Mouse (Mus musculus) bone marrow, adult 2 months (tissue): ENCODE data around the gene Iqck. TPM values are rescaled to one million over a fixed set of nuclear protein-coding genes. Genes with fewer than 3 reads are reported as not detected.

Source experiments
- H3K27ac ChIP-seq: fragments of 200-500 bp; 2 replicates; pipeline ENCODE4 v1.5.1; 2012; ENCODE audit warnings: low read depth, mild to moderate bottlenecking, control low read depth, inconsistent platforms, low read length; ENCODE audit not compliant: control insufficient read depth, poor library complexity, insufficient read depth
- H3K4me1 ChIP-seq: fragments of 200-500 bp; 2 replicates; pipeline ENCODE4 v1.6.1; 2011; ENCODE audit warnings: low read length; ENCODE audit not compliant: control insufficient read depth, insufficient read depth
- H3K4me3 ChIP-seq: fragments of 200-500 bp; replicated peaks from 2 replicates; pipeline ENCODE3; 2011; ENCODE audit warnings: mild to moderate bottlenecking, low read depth, low read length, control low read depth; ENCODE audit not compliant: control insufficient read depth
- CTCF ChIP-seq: fragments of 200-500 bp; IDR thresholded peaks from 2 replicates; pipeline ENCODE4 v1.5.1; 2011; ENCODE audit warnings: low read length, control low read depth; ENCODE audit not compliant: control insufficient read depth, insufficient read depth
- POLR2A ChIP-seq: fragments of 200-500 bp; IDR thresholded peaks from 2 replicates; pipeline ENCODE4 v1.6.1; 2011; ENCODE audit warnings: low read depth, mild to moderate bottlenecking, control low read depth, low read length, borderline replicate concordance; ENCODE audit not compliant: control insufficient read depth
- WGBS: fragments of 180-500 bp; shearing (Covaris S2); methylation state at CpG from one replicate; pipeline ENCODE4 v1.1.7; 2018; 5-methylcytosine and 5-hydroxymethylcytosine counted together
- polyA plus RNA-seq: library from polyadenylated mRNA; stranded (reverse); fragments of >200 nt; gene quantifications from 2 replicates; pipeline ENCODE4 v1.2.4, GENCODE M21; 2011; ENCODE audit warnings: low replicate concordance; ENCODE audit not compliant: missing spikeins, insufficient read depth, insufficient read length

Iqck gene
- polyA plus RNA-seq, 1 experiment: not detected

- TF ChIP-seq CTCF: no peak
- TF ChIP-seq POLR2A: no peak
- H3K27ac ChIP-seq: no peak overlapping the region
- WGBS: 49% methylated on average over 3 of the region's 3 CpGs
- no peak overlapping the region for H3K4me3 ChIP-seq
- H3K4me1 ChIP-seq: no peaks in the 10 kb centered on the region
These were observed 120.3 kb downstream of the Iqck start for GRCm38 (mm10) chr7:118975837-118976236.

GRCm38 (mm10) chr7:118976414-118977166, 121.0 kb downstream of the Iqck start:
- Histone ChIP-seq H3K4me1 (no peaks in the 10 kb centered on the region), H3K4me3 (no peak overlapping the region), H3K27ac (no peak overlapping the region)
- TF ChIP-seq CTCF: no peak
- TF ChIP-seq POLR2A: no peak
- 7% methylated on average over 14 of the region's 14 CpGs for WGBS

GRCm38 (mm10) chr7:118977167-118977543, 121.6 kb downstream of the Iqck start:
- no peak overlapping the region for H3K27ac ChIP-seq
- WGBS: 83% methylated on average over 10 of the region's 10 CpGs
- H3K4me1 ChIP-seq: no peaks in the 10 kb centered on the region
- no peak overlapping the region for H3K4me3 ChIP-seq
- TF ChIP-seq CTCF (no peak), POLR2A (no peak)

DNA sequence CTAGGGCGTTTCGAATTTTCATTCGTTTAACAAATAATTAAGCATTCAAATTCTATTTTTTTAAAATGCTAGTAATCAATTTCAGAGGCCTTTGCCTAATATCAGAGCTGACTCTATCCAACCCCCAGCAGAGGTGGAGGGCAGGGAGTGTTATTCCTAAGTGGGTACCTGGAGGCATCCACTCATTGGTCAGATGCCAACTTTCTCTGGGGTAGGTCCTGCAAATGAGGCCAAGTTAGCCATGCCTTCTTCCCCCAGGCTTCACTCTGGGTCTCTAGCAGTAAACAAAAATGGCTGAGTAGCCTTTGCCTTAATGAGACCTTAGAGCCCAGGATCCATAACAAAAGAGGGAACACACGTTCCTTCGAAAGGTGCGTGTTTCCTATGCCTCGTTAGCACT, 123.6 kb downstream of the Iqck start:
- 88% methylated on average over 7 of the region's 7 CpGs for WGBS
- Histone ChIP-seq H3K4me3 (no peak overlapping the region), H3K27ac (no peak overlapping the region), H3K4me1 (no peaks in the 10 kb centered on the region)
- no peak for TF ChIP-seq CTCF
- no peak for TF ChIP-seq POLR2A

DNA sequence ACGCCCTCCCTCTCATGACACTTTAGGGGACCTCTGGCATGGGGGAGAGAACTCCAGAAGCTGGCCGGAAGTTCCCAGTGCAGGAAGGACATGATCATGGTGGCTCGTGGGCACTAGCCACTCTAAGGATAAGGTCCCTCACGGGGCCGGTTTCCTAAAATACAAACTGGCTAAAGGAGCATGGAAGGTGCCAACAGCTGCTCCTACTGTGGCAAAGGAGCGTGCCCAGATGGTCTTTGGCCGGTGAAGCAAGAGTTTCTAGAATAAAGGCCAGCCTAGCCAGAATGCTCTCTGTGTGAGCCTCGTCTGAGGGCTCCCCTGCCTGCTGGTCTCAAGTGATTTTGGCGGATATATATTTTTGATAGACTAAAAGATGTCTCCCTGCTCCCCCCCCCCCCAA, 124.2 kb downstream of the Iqck start:
- TF ChIP-seq CTCF: no peak
- TF ChIP-seq POLR2A: no peak
- Histone ChIP-seq H3K4me3 (no peak overlapping the region), H3K4me1 (no peaks in the 10 kb centered on the region), H3K27ac (no peak overlapping the region)
- WGBS: 82% methylated on average over 9 of the region's 9 CpGs

- Histone ChIP-seq H3K4me1 (no peaks in the 10 kb centered on the region), H3K27ac (no peak overlapping the region), H3K4me3 (no peak overlapping the region)
- WGBS: 44% methylated on average over 4 of the region's 4 CpGs
- TF ChIP-seq POLR2A (no peak), CTCF (no peak)
These were observed 125.8 kb downstream of the Iqck start for GRCm38 (mm10) chr7:118981346-118981745.

DNA sequence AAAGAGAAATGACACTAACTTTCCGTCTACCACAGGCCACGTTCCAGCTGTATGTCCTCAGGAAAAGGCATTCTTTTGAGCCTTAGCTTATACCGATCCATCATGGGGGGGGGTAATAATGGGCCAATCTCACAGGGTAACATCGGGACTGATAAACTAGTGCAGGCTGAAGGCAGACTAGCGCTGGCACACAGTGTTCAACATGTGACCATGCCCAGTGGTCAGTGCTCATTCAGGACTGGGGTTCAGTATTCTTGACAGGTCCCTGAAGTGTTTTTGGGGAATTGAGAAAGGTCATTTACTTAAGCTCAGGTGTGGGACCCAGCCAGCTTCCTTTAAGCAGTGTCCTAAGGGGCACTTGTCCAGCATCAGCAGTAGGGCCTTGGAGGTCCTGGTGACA, 126.3 kb downstream of the Iqck start:
- Histone ChIP-seq H3K27ac (no peak overlapping the region), H3K4me1 (no peaks in the 10 kb centered on the region), H3K4me3 (no peak overlapping the region)
- TF ChIP-seq POLR2A: no peak
- no peak for TF ChIP-seq CTCF
- 82% methylated on average over 5 of the region's 5 CpGs for WGBS

DNA sequence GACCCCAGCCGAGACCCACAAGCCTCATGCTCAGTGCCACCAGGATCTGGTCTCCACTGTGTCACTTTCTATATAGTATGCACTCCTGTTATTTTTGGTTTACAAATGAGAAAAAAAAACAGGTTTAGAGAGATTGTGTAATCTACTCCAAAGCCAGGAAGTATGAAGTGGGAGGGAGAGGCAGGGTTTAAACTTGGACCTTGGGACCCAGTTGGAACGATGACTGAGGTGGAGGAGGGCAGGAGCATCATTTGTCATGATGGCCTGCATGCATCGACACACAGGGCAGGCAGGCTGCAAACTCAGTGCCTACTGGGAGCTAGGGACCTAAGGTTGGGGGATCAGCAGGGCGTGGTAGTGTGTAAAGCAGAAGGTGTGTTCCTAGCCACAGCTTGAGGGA, 127.0 kb downstream of the Iqck start:
- H3K27ac ChIP-seq: no peak overlapping the region
- 75% methylated on average over 4 of the region's 4 CpGs for WGBS
- H3K4me1 ChIP-seq: no peaks in the 10 kb centered on the region
- TF ChIP-seq POLR2A (no peak), CTCF (no peak)
- no peak overlapping the region for H3K4me3 ChIP-seq

DNA sequence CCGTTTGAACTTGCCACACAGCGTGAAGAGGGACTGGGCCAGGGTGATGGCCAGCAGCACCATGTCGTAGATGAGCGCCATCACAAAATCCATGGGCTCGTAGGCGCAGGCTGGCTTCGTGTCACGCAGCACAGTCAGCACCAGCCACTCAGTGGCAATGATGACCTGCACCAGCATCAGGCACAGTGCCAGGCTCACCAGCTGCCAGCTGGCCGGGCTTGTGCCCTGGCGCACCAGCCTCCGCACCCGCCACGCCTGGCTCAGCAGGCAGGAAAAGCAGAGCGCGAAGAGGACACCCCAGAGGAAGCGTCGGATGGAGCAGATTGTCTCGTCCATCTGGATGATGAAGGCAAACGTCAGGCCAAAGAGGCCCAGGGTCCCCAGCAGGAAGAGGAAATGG, 128.4 kb downstream of the Iqck start:
- no peak for TF ChIP-seq CTCF
- no peak for TF ChIP-seq POLR2A
- Histone ChIP-seq H3K4me3 (no peak overlapping the region), H3K27ac (no peak overlapping the region), H3K4me1 (no peaks in the 10 kb centered on the region)
- WGBS: 83% methylated on average over 19 of the region's 19 CpGs
